Mouse (Mus musculus) B cell, adult 2 months (primary cell): Measurements from ENCODE around the gene Utrn.

Experiments used
- DNase-seq, 2 experiments: peaks; one replicate each; pipeline ENCODE4 v3.0.0; 2022

Gene Utrn

GRCm38 (mm10) chr10:12489551-12490177, 379.5 kb downstream of the Utrn start:
- no peak for DNase-seq

- DNase-seq = no peak
Observed at GRCm38 (mm10) chr10:12488518-12488917, 380.6 kb downstream of the Utrn start.

DNA sequence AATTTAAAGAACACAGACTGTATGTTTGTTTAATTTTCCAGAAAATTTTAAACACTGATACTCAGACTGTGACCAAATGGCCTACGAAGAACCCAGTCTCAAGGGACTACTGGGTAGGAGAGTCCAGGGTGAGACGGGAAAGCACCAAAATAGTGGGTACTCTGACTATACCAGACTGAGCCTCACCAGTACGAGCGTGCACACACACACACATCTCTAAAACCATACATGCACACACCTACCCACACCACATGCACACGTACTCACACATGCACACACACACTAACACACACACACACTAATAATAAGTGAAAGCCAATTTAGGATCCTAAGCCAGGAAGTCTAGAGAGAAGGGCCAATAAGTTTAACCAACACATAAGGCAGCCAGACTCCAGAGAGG, 381.0 kb downstream of the Utrn start:
- DNase-seq = no peak

DNA sequence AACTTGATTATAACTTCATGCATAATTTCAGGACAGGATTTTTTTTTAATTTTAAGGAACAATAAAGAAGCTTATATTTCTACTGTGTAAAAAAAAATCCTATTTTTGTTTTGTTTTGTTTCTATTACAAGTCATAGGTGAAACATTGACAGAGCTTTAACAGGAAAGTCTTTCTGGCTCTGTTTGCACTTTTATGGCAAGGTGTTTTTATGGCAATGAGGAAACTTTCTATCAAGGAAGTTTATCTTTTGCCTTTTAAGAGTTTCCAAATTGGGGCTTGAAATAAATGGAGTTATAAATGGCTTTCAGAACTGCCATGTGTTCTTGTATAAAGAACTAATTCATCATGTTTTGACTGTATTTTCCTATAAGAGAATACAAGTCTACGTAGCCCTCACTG, 385.7 kb downstream of the Utrn start:
- DNase-seq = no peak

DNA sequence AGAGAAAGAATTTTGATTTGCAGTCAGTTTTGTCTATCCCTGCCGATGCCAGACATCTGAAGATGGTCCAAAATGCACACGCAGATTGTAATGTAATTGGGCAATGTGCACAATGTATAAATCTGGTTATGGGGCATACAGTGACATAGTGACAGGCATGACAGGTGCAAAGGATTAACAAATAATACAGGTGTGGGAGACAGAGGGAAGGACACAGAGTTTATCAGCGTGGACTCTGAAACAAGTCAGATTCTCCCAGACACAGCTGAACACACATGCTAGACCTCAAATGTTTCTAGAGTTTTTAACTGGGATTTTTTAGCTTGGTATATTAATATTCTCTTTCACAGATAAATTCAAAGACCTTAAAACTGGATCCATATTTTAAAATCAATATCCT, 386.2 kb downstream of the Utrn start:
- DNase-seq = no peak

- DNase-seq = no peak
Observed at GRCm38 (mm10) chr10:12474850-12475621, 394.1 kb downstream of the Utrn start.

- no peak for DNase-seq
Observed at GRCm38 (mm10) chr10:12469391-12470057, 399.6 kb downstream of the Utrn start.

DNA sequence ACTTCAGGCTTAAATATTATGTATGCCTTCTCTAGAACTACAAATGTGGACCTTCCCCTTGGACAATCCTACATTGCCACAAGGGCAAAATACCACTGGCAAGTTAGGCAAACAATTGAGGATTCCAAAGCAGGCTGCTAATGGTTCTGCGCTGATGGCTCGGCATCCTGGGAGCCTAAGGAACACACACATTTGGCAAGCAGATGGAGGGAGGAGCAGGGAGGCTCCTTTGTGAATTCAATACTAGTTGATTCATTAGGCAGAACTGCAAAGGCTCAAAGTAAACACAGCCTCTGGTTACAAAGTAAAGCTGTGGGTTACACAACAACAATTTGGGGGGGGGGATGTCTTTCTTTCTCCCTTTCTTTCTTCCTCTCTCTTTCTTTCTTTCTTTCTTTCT, 401.6 kb downstream of the Utrn start:
- DNase-seq = no peak

GRCm38 (mm10) chr10:12460945-12461344, 408.2 kb downstream of the Utrn start:
- no peak for DNase-seq

DNA sequence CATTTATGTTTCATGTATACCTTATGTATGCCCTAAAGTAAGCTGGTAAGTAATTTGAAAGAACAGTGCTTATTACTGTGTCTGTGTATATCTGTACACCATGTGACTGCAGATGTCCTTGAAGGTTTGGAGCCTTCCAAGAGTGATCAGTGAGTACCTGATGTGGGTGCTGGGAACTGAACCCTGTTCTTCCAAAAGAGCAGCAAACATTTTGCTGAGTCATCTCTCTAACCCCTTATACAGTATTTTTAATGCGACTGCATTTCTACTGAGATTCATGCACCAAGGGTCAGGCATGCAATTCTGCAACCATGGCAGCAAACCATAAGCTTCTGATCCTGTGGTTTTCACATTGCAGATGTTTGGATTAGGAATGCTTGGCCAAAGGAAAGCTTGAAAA, 412.3 kb downstream of the Utrn start:
- no peak for DNase-seq

- DNase-seq = no peak
Observed at GRCm38 (mm10) chr10:12452641-12453040, 416.5 kb downstream of the Utrn start.

- no peak for DNase-seq
Observed at GRCm38 (mm10) chr10:12444122-12444521, 425.0 kb downstream of the Utrn start.

- no peak for DNase-seq
Observed at GRCm38 (mm10) chr10:12433161-12433560, 436.0 kb downstream of the Utrn start.

DNA sequence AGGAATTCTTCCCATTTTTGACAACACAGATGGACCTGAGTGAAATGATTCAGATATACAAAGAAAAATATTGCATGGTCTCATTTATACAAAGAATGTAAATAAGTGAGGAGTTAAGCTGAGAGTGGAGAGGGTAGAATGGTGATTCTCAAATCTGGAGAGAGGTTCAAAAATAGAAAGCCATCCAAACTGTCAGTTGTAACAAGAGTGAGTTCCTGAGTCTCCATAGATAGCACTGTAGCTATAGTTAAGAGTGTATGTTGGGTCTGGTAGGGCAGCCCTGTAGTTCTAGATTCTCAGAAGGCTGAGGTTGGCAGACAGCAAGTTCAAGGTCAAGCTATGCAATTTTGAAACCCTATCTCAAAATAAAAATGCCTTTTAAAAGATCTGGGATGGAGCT, 438.8 kb downstream of the Utrn start:
- no peak for DNase-seq

GRCm38 (mm10) chr10:12426866-12427265, 442.3 kb downstream of the Utrn start:
- DNase-seq = no peak

DNA sequence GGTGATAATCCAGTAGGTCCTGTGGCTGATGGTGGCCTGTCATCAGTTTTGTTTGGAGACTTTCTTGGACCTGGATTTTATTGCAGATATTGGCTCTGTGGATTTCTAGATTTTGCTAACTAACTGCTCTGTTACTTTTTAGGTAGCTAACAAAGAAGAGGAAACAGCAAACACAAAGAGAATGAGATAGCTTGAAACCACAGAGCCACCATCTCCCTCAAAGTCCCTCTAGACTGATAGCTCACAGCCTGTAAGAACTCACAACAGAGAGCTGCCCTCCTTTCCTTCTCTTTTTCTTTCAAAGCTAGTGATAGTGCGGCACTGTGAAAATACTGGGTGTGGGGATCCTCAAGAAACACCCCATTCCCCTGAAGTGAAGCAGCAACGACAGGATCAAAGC, 444.2 kb downstream of the Utrn start:
- no peak for DNase-seq

DNA sequence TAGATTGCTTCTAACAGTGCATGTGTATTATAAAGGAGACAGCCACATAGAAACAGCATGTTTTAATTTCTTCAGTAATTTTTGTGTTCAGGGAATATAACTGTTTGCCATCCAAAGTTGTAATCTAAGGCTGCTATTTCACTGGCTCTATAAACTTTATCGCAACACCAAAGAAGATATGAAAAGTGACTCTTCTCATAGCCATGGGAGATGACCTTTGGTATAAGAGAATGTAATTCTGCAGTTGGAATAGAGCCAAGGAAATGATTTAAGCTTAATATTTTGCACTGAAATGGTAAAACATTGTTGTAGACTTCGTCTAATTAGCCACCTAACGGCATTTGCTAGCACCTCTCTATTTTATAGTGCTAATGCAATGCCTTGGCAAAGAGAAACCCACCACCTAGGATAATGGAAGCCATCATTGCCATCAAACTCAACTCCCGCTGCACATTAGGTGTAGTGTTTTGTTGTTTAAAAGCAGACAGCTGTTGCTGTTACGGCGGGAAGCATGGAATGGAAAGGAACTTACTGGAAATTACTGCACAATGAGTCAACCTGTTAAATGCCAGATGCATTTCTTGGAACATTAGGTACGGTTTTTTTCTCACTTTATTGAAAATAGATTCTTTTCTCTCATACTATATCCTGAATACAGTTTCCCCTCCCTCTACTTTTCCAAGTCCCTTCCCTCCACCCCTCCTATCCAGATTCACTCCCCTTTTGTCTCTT, 445.0 kb downstream of the Utrn start:
- DNase-seq = no peak

- DNase-seq = no peak
Observed at GRCm38 (mm10) chr10:12414967-12415366, 454.2 kb downstream of the Utrn start.

DNA sequence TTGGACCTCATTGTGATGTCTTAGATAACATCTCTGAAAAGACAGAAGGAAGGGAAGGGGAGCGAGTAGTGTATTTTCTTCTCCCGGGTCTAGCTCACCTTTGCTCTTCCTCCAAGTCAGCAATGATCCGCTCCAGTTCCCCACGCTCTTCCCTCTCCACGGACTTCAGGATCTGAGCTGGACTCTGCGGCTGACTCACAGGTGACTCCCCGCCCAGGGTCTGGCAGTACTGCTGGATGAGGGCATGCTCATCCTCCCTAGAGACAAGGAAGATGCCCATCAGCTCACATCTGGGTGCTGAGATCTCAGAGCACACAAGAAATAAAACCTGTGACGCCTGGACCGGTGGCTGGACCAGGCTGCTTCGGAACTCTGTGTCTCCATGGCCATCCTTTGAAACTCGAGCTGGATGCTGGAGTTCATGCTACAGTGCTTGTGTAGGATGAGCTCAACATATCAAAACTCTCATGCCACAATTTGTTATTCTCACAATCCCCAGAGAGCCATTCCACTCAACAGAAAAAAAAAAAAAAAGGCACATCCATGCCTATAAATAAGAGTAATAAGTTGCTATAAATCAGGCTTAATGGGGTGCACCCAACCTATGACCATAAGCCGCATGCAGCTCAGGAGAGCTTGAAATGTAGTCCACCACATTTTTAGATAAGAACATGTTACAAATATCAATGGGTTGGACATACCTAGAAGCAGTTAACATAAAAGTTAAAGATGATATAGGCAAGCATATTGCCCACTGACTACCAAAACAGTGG, 462.6 kb downstream of the Utrn start:
- DNase-seq = no peak

- no peak for DNase-seq
Observed at GRCm38 (mm10) chr10:12399450-12399849, 469.7 kb downstream of the Utrn start.

GRCm38 (mm10) chr10:12380139-12380538, 489.0 kb downstream of the Utrn start:
- DNase-seq = no peak

- DNase-seq = no peak
Observed at GRCm38 (mm10) chr10:12379123-12379522, 490.0 kb downstream of the Utrn start.

- DNase-seq = no peak
Observed at GRCm38 (mm10) chr10:12377727-12378126, 491.4 kb downstream of the Utrn start.
